Mouse (Mus musculus) hindbrain, postnatal 0 days (tissue): ENCODE results near the gene Sgip1. TPM values are rescaled to one million over a fixed set of nuclear protein-coding genes. Genes with fewer than 3 reads are reported as not detected.

Experiments
- ATAC-seq: fragments of 200-750 bp; cut with Nextera tagmentation; 2 replicates; pipeline ENCODE4 v1.8.0; 2017; ENCODE audit warnings: mild to moderate bottlenecking, moderate TSS enrichment, moderate library complexity
- DNase-seq: peaks from one replicate; pipeline ENCODE4 v3.0.0-alpha.2; 2015; ENCODE audit warnings: low spot score
- H3K27ac ChIP-seq: fragments of 300-500 bp; sonication (generic); 2 replicates; pipeline ENCODE4 v1.5.1; 2014; ENCODE audit warnings: mild to moderate bottlenecking
- H3K27me3 ChIP-seq: fragments of 300-500 bp; sonication (generic); 2 replicates; pipeline ENCODE4 v1.6.1; 2014; ENCODE audit warnings: low read length, mixed read lengths; ENCODE audit not compliant: insufficient read depth
- H3K36me3 ChIP-seq: fragments of 300-500 bp; sonication (generic); 2 replicates; pipeline ENCODE4 v1.6.1; 2014; ENCODE audit warnings: low read length, mixed read lengths; ENCODE audit not compliant: insufficient read depth
- H3K4me1 ChIP-seq: fragments of 300-500 bp; sonication (generic); 2 replicates; pipeline ENCODE4 v1.6.1; 2014; ENCODE audit warnings: antibody characterized with exemption, low read length, mixed read lengths; ENCODE audit not compliant: insufficient read depth
- H3K4me2 ChIP-seq: fragments of 300-500 bp; sonication (generic); 2 replicates; pipeline ENCODE4 v1.6.1; 2014; ENCODE audit warnings: low read depth, mild to moderate bottlenecking, low read length, moderate library complexity, mixed read lengths
- H3K4me3 ChIP-seq: fragments of 300-500 bp; sonication (generic); 2 replicates; pipeline ENCODE4 v1.5.1; 2014; ENCODE audit warnings: low read length
- H3K9ac ChIP-seq: fragments of 300-500 bp; sonication (generic); replicated peaks from 2 replicates; pipeline ENCODE4 v1.6.1; 2014; ENCODE audit warnings: mild to moderate bottlenecking, low read length, moderate library complexity, mixed read lengths
- H3K9me3 ChIP-seq: fragments of 300-500 bp; sonication (generic); 2 replicates; pipeline ENCODE4 v1.6.1; 2016; ENCODE audit warnings: low read length, mixed read lengths
- CTCF ChIP-seq: IDR thresholded peaks from 2 replicates; pipeline ENCODE4 v1.5.1; 2016; ENCODE audit warnings: antibody characterized with exemption, control low read depth, low read depth
- WGBS: fragments of 180-500 bp; shearing (Covaris S2); extraction: QIAGEN DNeasy Blood & Tissue Kit; methylation state at CpG from one replicate; pipeline ENCODE4 v1.1.7; 2014; 5-methylcytosine and 5-hydroxymethylcytosine counted together
- polyA plus RNA-seq: library from polyadenylated mRNA; unstranded; fragments of >200 nt; fragmentation: Nextera tagmentation; extraction: Ambion mirVana; gene quantifications from 2 replicates; pipeline ENCODE4 v1.2.1, GENCODE M21; 2015
- total RNA-seq: library from RNA; depleted of rRNA; stranded (reverse); fragments of >200 nt; gene quantifications from 2 replicates; pipeline ENCODE4 v1.2.3, GENCODE M21; 2014

Gene Sgip1
- total and polyA plus RNA-seq, 2 experiments from 2014 or later: 34.6 to 62.0 TPM

DNA sequence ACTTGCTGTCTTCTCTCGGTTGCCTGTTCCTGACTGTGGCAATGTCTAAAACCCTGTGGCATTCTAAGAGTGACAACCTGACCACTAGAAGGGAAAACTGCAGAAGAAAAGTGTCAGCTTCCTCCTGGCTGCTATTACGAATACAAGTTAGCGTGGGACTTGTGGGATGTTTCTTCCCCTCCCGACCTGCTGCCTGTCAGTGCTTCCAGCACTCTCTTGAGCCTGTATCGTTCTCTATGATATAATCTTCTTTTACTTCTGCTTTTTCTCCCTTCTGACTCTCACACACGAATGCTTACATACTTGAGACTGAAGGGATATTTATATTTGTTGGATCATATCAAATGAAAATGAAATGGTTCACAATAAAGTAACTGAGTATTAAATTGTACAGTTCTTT lies 203.2 kb downstream of the Sgip1 start:
- peaks cover 6% of the 10 kb centered on the region; the same call in 1 of the 2 replicates for H3K36me3 ChIP-seq
- no peak overlapping the region for H3K9ac ChIP-seq
- no peak overlapping the region for H3K27ac ChIP-seq
- ATAC-seq (no peak), DNase-seq (no peak)
- no peaks in the 10 kb centered on the region for H3K9me3 ChIP-seq
- WGBS: 83% methylated on average over 6 of the region's 6 CpGs
- H3K4me2 ChIP-seq: no peak overlapping the region
- H3K27me3 ChIP-seq: no peaks in the 10 kb centered on the region
- no peaks in the 10 kb centered on the region for H3K4me1 ChIP-seq
- H3K4me3 ChIP-seq: no peak overlapping the region
- no peak for TF ChIP-seq CTCF

DNA sequence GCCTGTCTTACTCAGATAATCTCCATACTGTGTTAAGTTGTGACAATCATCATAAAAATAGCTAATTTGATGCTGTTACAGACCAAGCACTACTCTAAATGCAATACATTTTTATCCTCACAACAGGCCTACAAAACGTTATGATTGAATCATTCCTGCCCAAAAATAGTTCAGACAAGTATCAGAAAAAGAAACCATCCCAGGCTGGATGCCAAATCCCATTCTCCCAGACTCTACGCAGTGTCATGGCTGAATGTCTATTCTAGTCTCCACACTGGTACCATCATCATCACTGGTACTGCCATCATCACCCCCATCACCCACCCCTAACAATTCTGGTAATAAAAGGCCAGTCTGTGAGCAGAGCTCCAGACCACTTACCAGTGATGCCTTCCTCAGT lies 211.4 kb downstream of the Sgip1 start:
- no peak overlapping the region for H3K4me3 ChIP-seq
- H3K27ac ChIP-seq: no peak overlapping the region
- H3K9ac ChIP-seq: no peak overlapping the region
- no peak for TF ChIP-seq CTCF
- no peaks in the 10 kb centered on the region for H3K9me3 ChIP-seq
- no peaks in the 10 kb centered on the region for H3K27me3 ChIP-seq
- WGBS: 75% methylated on average over 2 of the region's 2 CpGs
- H3K36me3 ChIP-seq: no peaks in the 10 kb centered on the region; the same call in 1 of the 2 replicates
- H3K4me2 ChIP-seq: no peak overlapping the region
- H3K4me1 ChIP-seq: no peaks in the 10 kb centered on the region
- DNase-seq (no peak), ATAC-seq (no peak)

DNA sequence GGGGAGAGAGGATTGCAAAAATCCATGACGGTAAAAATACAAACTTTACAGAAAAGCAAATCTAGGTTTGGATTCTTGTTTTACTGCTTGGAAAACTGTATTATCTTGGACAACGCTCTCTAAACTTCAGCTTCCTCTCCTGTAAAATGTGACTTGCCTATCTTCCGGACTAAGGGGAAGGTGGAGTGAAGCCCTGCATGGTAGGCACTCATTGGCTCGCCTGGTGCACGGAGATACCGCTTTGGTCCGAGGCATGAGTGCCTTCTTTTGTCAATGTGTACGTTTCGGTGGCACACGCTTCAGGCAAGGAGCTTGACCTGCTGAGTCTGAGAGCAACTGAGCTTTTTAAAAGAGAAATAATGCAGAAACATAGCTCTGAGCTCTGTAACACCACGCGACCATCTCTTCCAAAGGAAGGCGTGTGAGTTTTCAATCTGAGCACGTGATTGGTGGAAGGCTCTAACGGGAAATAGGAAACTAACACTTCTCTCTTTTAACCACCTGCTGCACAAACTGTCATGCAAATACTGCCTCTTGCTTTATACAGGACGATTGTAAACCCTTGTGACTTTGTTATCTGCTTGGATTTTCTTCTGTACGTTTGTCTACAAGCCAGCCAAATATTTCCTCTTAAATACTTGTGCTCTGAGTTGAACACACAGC lies 214.3 kb downstream of the Sgip1 start:
- TF ChIP-seq CTCF: no peak
- Histone ChIP-seq H3K4me1 (no peaks in the 10 kb centered on the region), H3K9me3 (no peaks in the 10 kb centered on the region), H3K4me3 (no peak overlapping the region), H3K36me3 (no peaks in the 10 kb centered on the region; the same call in 1 of the 2 replicates), H3K27ac (no peak overlapping the region), H3K27me3 (no peaks in the 10 kb centered on the region), H3K4me2 (no peak overlapping the region), H3K9ac (no peak overlapping the region)
- no peak for ATAC-seq
- WGBS: 72% methylated on average over 17 of the region's 17 CpGs
- DNase-seq: no peak

DNA sequence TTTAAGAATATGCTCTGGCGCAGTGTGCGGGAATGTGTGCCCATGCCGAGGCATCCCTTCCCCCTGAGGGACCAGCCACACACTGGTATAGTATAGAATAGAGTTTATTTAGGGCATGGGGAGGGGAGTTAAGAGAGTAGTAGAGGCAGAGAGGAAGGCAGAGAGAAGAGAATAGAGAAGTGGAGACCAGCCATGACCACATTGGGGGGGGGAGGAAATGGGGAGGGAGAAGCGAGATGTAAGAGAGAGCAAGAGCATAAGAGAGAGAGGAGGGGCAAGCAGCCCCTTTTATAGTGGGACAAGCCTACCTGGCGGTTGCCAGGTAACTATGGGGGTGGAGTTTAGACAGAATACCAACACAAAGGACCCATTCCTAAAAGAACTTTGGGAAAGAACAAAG lies 218.3 kb downstream of the Sgip1 start:
- no peaks in the 10 kb centered on the region; the same call in 1 of the 2 replicates for H3K36me3 ChIP-seq
- H3K4me3 ChIP-seq: no peak overlapping the region
- no peak overlapping the region for H3K27ac ChIP-seq
- no peaks in the 10 kb centered on the region for H3K27me3 ChIP-seq
- H3K4me2 ChIP-seq: no peak overlapping the region
- H3K4me1 ChIP-seq: no peaks in the 10 kb centered on the region
- WGBS: 79% methylated on average over 5 of the region's 5 CpGs
- DNase-seq (no peak), ATAC-seq (no peak)
- H3K9ac ChIP-seq: no peak overlapping the region
- no peaks in the 10 kb centered on the region for H3K9me3 ChIP-seq
- TF ChIP-seq CTCF: no peak

DNA sequence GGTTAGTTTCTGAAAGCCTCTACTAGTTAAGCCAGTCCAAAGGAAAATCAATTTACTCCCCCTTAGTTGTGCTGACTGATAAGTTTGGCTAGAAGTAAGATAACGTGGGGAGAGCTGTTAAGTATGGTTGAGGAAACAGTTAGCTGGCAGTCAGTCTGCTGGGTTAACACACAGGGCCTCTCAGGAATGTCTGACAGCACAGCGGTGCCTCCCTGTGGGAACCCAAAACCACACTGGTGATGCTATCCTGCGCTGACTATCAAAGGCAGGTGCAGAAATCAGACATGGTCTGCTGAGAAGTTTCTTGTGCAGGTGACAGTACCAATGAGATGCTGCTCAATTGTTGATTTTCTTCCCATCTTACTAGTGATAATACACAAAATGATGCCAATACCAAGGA lies 223.1 kb downstream of the Sgip1 start:
- ATAC-seq: no peak
- H3K27me3 ChIP-seq: no peaks in the 10 kb centered on the region
- DNase-seq: no peak
- no peak overlapping the region for H3K4me2 ChIP-seq
- no peak overlapping the region for H3K9ac ChIP-seq
- H3K4me1 ChIP-seq: no peaks in the 10 kb centered on the region
- no peak for TF ChIP-seq CTCF
- WGBS: 62% methylated on average over 3 of the region's 3 CpGs
- no peak overlapping the region for H3K4me3 ChIP-seq
- no peak overlapping the region for H3K27ac ChIP-seq
- no peaks in the 10 kb centered on the region for H3K9me3 ChIP-seq
- peaks cover 10% of the 10 kb centered on the region; the same call in 1 of the 2 replicates for H3K36me3 ChIP-seq

DNA sequence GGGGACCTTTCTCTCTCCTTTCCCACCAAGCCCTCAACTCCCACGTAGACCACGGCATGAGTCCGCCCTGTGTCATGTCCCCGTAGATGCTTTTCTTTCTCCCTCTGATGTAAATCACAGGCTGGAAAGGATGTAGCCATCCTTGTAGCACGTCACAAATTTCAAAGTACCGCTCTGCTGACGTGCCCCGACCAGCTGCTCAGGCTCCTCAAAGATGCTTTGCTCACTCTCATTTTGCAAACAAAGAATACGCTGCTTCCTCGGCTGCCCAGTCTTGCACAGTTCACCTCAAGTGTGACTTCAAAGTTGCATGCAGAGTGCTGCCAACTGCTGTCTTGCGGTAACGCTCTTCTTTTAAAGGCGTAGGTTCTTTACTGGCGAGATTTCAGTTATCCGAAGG lies 226.7 kb downstream of the Sgip1 start:
- ATAC-seq (no peak), DNase-seq (no peak)
- Histone ChIP-seq H3K36me3 (peaks cover 14% of the 10 kb centered on the region; the same call in 1 of the 2 replicates), H3K4me2 (no peak overlapping the region), H3K27me3 (no peaks in the 10 kb centered on the region), H3K27ac (no peak overlapping the region), H3K9me3 (no peaks in the 10 kb centered on the region), H3K4me1 (no peaks in the 10 kb centered on the region), H3K4me3 (no peak overlapping the region), H3K9ac (no peak overlapping the region)
- no peak for TF ChIP-seq CTCF
- WGBS: 84% methylated on average over 15 of the region's 15 CpGs

DNA sequence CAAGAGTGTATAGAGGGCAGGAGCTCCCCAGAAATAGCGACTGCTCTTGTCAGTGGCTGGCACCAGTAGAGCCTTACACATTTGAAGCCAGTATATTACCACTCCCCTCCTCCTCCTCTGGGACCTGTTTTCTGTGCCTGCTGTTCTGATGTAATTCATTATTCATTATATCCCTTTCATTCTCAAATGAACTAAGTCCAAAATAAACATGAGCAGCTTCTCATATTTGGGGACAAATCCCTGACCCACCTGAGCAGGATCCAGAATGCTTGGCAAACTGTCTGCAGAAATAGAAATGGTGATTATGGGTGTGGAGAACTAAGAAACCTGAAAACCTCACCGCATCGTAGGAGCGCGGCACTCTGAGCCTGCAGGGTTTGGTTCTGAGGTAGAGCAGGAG lies 228.5 kb downstream of the Sgip1 start:
- Histone ChIP-seq H3K4me3 (no peak overlapping the region), H3K9me3 (no peaks in the 10 kb centered on the region), H3K27me3 (no peaks in the 10 kb centered on the region), H3K4me2 (no peak overlapping the region), H3K27ac (no peak overlapping the region), H3K4me1 (no peaks in the 10 kb centered on the region), H3K36me3 (0 out of 2 replicates have a peak, but pooled peaks cover 14% of the 10 kb centered on the region), H3K9ac (no peak overlapping the region)
- no peak for DNase-seq
- TF ChIP-seq CTCF: no peak
- ATAC-seq: no peak
- 91% methylated on average over 5 of the region's 5 CpGs for WGBS
